Mouse (Mus musculus) erythroblast, embryonic 14.5 days (primary cell): ENCODE results near the gene Lhfp.

Source experiments
- GATA1 ChIP-seq: IDR thresholded peaks from 2 replicates; pipeline ENCODE4 v1.6.1; 2012; ENCODE audit warnings: low read length, inconsistent platforms, mixed read lengths
- TAL1 ChIP-seq: IDR thresholded peaks from 3 replicates; pipeline ENCODE4 v1.6.1; 2012; ENCODE audit warnings: low read length, inconsistent platforms, mixed read lengths

DNA sequence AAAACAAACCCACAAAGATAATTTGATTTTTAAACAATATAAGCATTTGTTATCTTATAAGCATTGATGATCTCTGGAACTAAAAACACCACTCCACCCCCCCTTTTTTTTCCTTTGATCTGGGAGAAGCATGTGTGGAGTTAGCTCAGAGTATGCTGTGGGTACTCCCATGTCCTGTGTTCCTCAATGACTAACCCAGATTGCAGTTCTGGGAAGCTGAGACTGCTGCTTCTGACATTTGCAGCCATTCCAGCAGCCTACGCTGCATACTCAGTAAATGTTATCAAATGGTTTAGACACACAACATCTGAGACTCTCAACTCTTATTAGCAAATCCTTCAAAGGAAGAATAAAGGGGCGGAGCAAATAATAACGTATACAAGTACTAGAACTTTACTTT lies 128.2 kb downstream of the Lhfp start:
- TF ChIP-seq GATA1, result no peak
- TF ChIP-seq TAL1, result no peak
